Mouse (Mus musculus): Measurements from ENCODE around the gene Neurod1. TPM values are rescaled to one million over a fixed set of nuclear protein-coding genes. Genes with fewer than 3 reads are reported as not detected.

Neurod1 gene
- polyA plus RNA-seq, 1 experiment from 2014 or later: 34.3 TPM

- Histone ChIP-seq H3K4me3 (ENCODE audit: low read depth, low read length) (no peak overlapping the region), H3K9me3 (ENCODE audit: control insufficient read depth, low read length) (no peaks in the 10 kb centered on the region), H3K9ac (ENCODE audit: low read length) (no peak overlapping the region), H3K36me3 (ENCODE audit: control insufficient read depth, insufficient read depth, low read length) (no peaks in the 10 kb centered on the region), H3K4me2 (ENCODE audit: low read depth, low read length, severe bottlenecking) (no peak overlapping the region), H3K4me1 (replicated peaks; ENCODE audit: control insufficient read depth, insufficient read depth, low read length) (peaks cover 3% of the 10 kb centered on the region; the same call in 1 of the 2 replicates), H3K27ac (ENCODE audit: low read depth, low read length) (no peak overlapping the region), H3K27me3 (ENCODE audit: control insufficient read depth, insufficient read depth, low read length) (peaks cover 24% of the 10 kb centered on the region)
- DNase-seq (ENCODE audit: low spot score) (no peak), ATAC-seq (replicated peaks; ENCODE audit: low FRiP score) (no peak)
- 63% methylated on average over 4 of the region's 4 CpGs for WGBS
Observed at GRCm38 (mm10) chr2:79450684-79451394, 5.7 kb downstream of the Neurod1 start.

- Histone ChIP-seq H3K4me3 (ENCODE audit: low read depth, low read length) (no peak overlapping the region), H3K4me1 (replicated peaks; ENCODE audit: control insufficient read depth, insufficient read depth, low read length) (peaks cover under 1% of the 10 kb centered on the region; the same call in 1 of the 2 replicates), H3K27ac (ENCODE audit: low read depth, low read length) (no peak overlapping the region), H3K9me3 (ENCODE audit: control insufficient read depth, low read length) (no peaks in the 10 kb centered on the region), H3K36me3 (ENCODE audit: control insufficient read depth, insufficient read depth, low read length) (no peaks in the 10 kb centered on the region), H3K27me3 (ENCODE audit: control insufficient read depth, insufficient read depth, low read length) (peaks cover 10% of the 10 kb centered on the region), H3K4me2 (ENCODE audit: low read depth, low read length, severe bottlenecking) (no peak overlapping the region), H3K9ac (ENCODE audit: low read length) (no peak overlapping the region)
- DNase-seq (ENCODE audit: low spot score) (no peak), ATAC-seq (replicated peaks; ENCODE audit: low FRiP score) (no peak)
- WGBS: 61% methylated on average over 4 of the region's 4 CpGs
Observed at GRCm38 (mm10) chr2:79449371-79449770, 7.2 kb downstream of the Neurod1 start.

- 82% methylated on average over 1 of the region's 1 CpGs for WGBS
- no peak overlapping the region for H3K9ac ChIP-seq (ENCODE audit: low read length)
- no peak overlapping the region for H3K27ac ChIP-seq (ENCODE audit: low read depth, low read length)
- no peaks in the 10 kb centered on the region for H3K4me1 ChIP-seq (replicated peaks; ENCODE audit: control insufficient read depth, insufficient read depth, low read length)
- H3K36me3 ChIP-seq (ENCODE audit: control insufficient read depth, insufficient read depth, low read length): no peaks in the 10 kb centered on the region
- H3K4me3 ChIP-seq (ENCODE audit: low read depth, low read length): no peak overlapping the region
- no peaks in the 10 kb centered on the region for H3K9me3 ChIP-seq (ENCODE audit: control insufficient read depth, low read length)
- no peak for DNase-seq (ENCODE audit: low spot score)
- H3K27me3 ChIP-seq (ENCODE audit: control insufficient read depth, insufficient read depth, low read length): no peaks in the 10 kb centered on the region; the same call in none of the 2 replicates
- H3K4me2 ChIP-seq (ENCODE audit: low read depth, low read length, severe bottlenecking): no peak overlapping the region
- ATAC-seq (replicated peaks; ENCODE audit: low FRiP score): no peak
Observed at GRCm38 (mm10) chr2:79447198-79447597, 9.4 kb downstream of the Neurod1 start.

DNA sequence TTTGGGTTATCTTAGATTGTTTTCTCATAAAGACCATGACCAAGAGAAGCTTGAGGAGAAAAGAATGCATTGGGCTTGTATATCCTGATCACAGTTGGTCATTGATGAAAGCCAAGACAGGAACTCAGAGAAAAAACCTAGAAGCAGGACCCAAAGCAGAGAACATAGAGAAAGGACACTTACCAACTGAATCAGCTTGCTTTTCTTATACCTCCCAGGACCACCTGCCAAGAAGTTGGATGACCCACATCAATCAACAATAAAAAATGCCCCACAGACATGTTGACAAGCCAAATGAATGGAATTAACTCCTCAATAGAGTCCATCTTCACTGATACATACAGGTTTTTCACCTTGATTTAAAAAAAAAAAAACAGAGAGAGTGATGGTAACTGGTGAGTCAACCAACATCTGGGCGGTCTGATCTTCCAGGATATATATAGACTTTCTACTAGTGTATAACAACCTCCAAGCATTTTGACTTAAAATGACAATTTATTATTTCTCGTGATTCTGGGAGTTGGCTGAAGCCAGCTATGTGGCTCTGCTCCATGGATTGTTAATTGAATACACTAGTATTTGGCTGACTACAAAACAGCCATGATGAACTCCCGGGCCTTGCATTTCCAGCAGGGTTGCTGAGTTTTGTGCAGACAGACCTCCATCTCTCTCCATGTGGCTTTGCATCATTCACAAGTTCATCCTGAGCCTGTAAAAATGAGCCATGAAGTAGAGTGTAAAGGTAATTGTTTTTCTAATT, 12.5 kb downstream of the Neurod1 start:
- Histone ChIP-seq H3K4me2 (ENCODE audit: low read depth, low read length, severe bottlenecking) (no peak overlapping the region), H3K36me3 (ENCODE audit: control insufficient read depth, insufficient read depth, low read length) (no peaks in the 10 kb centered on the region), H3K4me3 (ENCODE audit: low read depth, low read length) (no peak overlapping the region), H3K4me1 (replicated peaks; ENCODE audit: control insufficient read depth, insufficient read depth, low read length) (no peaks in the 10 kb centered on the region), H3K9ac (ENCODE audit: low read length) (no peak overlapping the region), H3K9me3 (ENCODE audit: control insufficient read depth, low read length) (no peaks in the 10 kb centered on the region), H3K27ac (ENCODE audit: low read depth, low read length) (no peak overlapping the region), H3K27me3 (ENCODE audit: control insufficient read depth, insufficient read depth, low read length) (no peaks in the 10 kb centered on the region)
- ATAC-seq (replicated peaks; ENCODE audit: low FRiP score): no peak
- WGBS: 90% methylated on average over 3 of the region's 3 CpGs
- DNase-seq (ENCODE audit: low spot score): no peak

DNA sequence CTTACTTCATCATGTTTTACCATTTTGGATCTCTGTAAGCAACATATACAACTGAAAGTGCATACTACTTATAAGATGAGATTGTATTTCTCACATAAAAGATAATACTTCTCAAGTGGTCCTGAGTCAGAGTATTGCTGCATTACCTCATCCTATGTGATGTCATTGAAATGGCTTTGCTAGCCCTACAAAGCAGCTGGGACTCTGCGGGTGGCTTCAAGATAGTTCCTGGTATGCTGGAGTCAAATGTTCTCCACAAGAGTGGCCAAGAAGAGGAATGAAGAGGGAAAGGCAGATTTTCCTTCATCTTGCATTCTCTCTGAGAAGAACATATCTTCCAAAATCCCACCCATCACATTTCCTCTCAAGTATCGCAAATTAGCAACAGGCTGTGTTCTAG, 13.2 kb downstream of the Neurod1 start:
- no peak for DNase-seq (ENCODE audit: low spot score)
- no peak for ATAC-seq (replicated peaks; ENCODE audit: low FRiP score)

DNA sequence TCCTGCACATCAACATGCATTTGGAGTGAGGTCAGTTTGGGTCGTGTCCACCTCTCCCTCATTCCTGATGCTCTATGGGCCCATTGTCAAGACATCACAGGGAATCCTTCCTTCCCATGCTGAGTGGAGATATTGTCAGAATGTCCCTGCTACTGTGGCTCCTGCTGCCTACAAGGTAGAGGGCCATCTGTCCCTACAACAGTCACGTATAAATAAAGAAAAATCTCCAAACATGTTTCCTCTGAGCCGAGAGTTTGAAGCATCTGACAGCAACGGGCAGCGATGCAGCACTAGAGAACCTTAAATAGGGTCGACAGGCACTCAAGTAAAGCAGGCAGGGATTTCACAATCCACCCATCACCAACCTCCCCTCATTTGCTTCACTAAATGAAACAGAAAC, 13.6 kb downstream of the Neurod1 start:
- Histone ChIP-seq H3K4me2 (ENCODE audit: low read depth, low read length, severe bottlenecking) (no peak overlapping the region), H3K27ac (ENCODE audit: low read depth, low read length) (no peak overlapping the region), H3K9ac (ENCODE audit: low read length) (no peak overlapping the region), H3K4me1 (replicated peaks; ENCODE audit: control insufficient read depth, insufficient read depth, low read length) (no peaks in the 10 kb centered on the region), H3K9me3 (ENCODE audit: control insufficient read depth, low read length) (no peaks in the 10 kb centered on the region), H3K27me3 (ENCODE audit: control insufficient read depth, insufficient read depth, low read length) (no peaks in the 10 kb centered on the region), H3K4me3 (ENCODE audit: low read depth, low read length) (no peak overlapping the region), H3K36me3 (ENCODE audit: control insufficient read depth, insufficient read depth, low read length) (no peaks in the 10 kb centered on the region)
- no peak for DNase-seq (ENCODE audit: low spot score)
- 84% methylated on average over 6 of the region's 6 CpGs for WGBS
- no peak for ATAC-seq (replicated peaks; ENCODE audit: low FRiP score)

More for the DNA sequence above, 13.2 kb downstream of the Neurod1 start:
- no peak overlapping the region for H3K4me2 ChIP-seq (ENCODE audit: low read depth, low read length, severe bottlenecking)
- no peak overlapping the region for H3K9ac ChIP-seq (ENCODE audit: low read length)
- H3K4me1 ChIP-seq (replicated peaks; ENCODE audit: control insufficient read depth, insufficient read depth, low read length): no peaks in the 10 kb centered on the region
- no peak overlapping the region for H3K4me3 ChIP-seq (ENCODE audit: low read depth, low read length)
- no peaks in the 10 kb centered on the region for H3K27me3 ChIP-seq (ENCODE audit: control insufficient read depth, insufficient read depth, low read length)
- H3K27ac ChIP-seq (ENCODE audit: low read depth, low read length): no peak overlapping the region
- H3K36me3 ChIP-seq (ENCODE audit: control insufficient read depth, insufficient read depth, low read length): no peaks in the 10 kb centered on the region
- 93% methylated on average over 2 of the region's 2 CpGs for WGBS
- no peaks in the 10 kb centered on the region for H3K9me3 ChIP-seq (ENCODE audit: control insufficient read depth, low read length)

GRCm38 (mm10) chr2:79442227-79442626, 14.3 kb downstream of the Neurod1 start:
- no peak overlapping the region for H3K27ac ChIP-seq (ENCODE audit: low read depth, low read length)
- 94% methylated on average over 2 of the region's 2 CpGs for WGBS
- no peaks in the 10 kb centered on the region for H3K9me3 ChIP-seq (ENCODE audit: control insufficient read depth, low read length)
- ATAC-seq (replicated peaks; ENCODE audit: low FRiP score) (no peak), DNase-seq (ENCODE audit: low spot score) (no peak)
- H3K9ac ChIP-seq (ENCODE audit: low read length): no peak overlapping the region
- no peaks in the 10 kb centered on the region for H3K36me3 ChIP-seq (ENCODE audit: control insufficient read depth, insufficient read depth, low read length)
- H3K4me1 ChIP-seq (replicated peaks; ENCODE audit: control insufficient read depth, insufficient read depth, low read length): no peaks in the 10 kb centered on the region
- no peak overlapping the region for H3K4me2 ChIP-seq (ENCODE audit: low read depth, low read length, severe bottlenecking)
- H3K4me3 ChIP-seq (ENCODE audit: low read depth, low read length): no peak overlapping the region
- no peaks in the 10 kb centered on the region for H3K27me3 ChIP-seq (ENCODE audit: control insufficient read depth, insufficient read depth, low read length)

- H3K9me3 ChIP-seq (ENCODE audit: control insufficient read depth, low read length): no peaks in the 10 kb centered on the region
- H3K4me1 ChIP-seq (replicated peaks; ENCODE audit: control insufficient read depth, insufficient read depth, low read length): peaks cover 2% of the 10 kb centered on the region; the same call in 1 of the 2 replicates
- no peak overlapping the region for H3K27ac ChIP-seq (ENCODE audit: low read depth, low read length)
- DNase-seq (ENCODE audit: low spot score) (no peak), ATAC-seq (replicated peaks; ENCODE audit: low FRiP score) (no peak)
- no peak overlapping the region for H3K4me3 ChIP-seq (ENCODE audit: low read depth, low read length)
- H3K4me2 ChIP-seq (ENCODE audit: low read depth, low read length, severe bottlenecking): no peak overlapping the region
- no peak overlapping the region for H3K9ac ChIP-seq (ENCODE audit: low read length)
- H3K27me3 ChIP-seq (ENCODE audit: control insufficient read depth, insufficient read depth, low read length): peaks cover 2% of the 10 kb centered on the region; the same call in 1 of the 2 replicates
- H3K36me3 ChIP-seq (ENCODE audit: control insufficient read depth, insufficient read depth, low read length): no peaks in the 10 kb centered on the region
Observed at GRCm38 (mm10) chr2:79430061-79430460, 26.5 kb downstream of the Neurod1 start.

All from forebrain, embryonic 11.5 days (tissue).